Mouse (Mus musculus) megakaryocyte, embryonic 14.5 days (primary cell): Measurements from ENCODE around the gene Tent5c.

ENCODE experiments used
- FLI1 ChIP-seq: IDR thresholded peaks from 2 replicates; pipeline ENCODE4 v1.6.1; 2012; ENCODE audit warnings: low read length, inconsistent platforms, mixed read lengths
- GATA1 ChIP-seq: IDR thresholded peaks from 3 replicates; pipeline ENCODE4 v1.6.1; 2012; ENCODE audit warnings: mixed read lengths, low read length, inconsistent platforms, borderline replicate concordance

DNA sequence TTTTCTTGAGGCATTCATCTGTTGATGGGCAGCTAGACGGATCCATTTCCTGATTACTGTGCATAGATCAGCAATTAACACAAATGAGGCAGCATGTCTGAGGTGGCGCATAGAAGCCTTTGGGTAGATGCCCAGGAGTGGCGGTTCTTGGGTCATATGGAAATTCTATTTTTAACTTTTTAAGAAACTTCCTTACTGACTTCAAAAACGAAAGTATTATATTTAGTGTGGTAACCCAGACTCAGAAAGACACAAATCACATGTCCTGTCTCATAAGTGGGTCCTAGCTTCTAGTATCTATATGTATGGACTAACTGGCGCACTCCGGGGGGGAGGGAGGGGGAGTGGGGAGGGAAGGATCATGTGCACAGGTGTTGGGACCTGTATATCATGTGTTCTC is 46.6 kb downstream of the Tent5c start:
- no peak for TF ChIP-seq GATA1
- TF ChIP-seq FLI1 = no peak
